Mouse (Mus musculus) 3T3-L1 (cell line): ENCODE measurements around the gene Gtf2a1l.

Source experiments
- DNase-seq: peaks from one replicate; pipeline ENCODE4 v3.0.0-alpha.2; 2015; ENCODE audit warnings: low read depth, low spot score

Gene Gtf2a1l

DNA sequence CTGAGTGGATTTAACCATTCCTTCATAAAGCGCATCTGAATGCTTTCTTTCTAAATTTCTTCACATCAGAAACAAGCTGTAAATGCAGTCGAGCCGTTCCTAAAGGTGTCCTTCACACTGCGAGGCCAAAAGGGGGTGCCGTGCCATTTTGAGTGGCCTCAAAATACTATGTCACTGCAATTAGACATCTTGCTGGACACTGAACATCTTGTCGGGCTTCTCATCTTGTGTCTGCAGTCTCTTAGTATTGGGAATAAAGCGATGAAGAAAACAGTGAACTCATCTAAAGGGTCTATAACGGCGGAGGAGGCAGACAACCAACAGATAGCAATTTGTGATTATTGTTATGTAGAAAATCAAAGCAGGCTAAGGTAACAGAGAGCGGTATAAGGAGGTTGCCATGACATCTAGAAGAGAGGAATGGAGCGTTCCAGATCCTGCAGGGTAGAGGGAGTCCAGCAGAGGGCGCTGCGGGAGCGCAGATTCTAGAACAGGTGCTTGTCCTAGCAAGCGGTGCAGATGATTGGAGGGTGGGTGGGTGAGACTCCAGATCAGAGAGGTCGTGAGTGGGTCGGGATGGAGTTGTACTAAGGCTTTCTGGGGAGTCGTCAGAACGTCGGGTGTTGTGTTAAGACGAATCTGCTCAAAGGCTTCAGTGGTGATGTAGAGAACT lies 15.6 kb upstream of the Gtf2a1l start:
- peak; percentile 70 for DNase-seq

DNA sequence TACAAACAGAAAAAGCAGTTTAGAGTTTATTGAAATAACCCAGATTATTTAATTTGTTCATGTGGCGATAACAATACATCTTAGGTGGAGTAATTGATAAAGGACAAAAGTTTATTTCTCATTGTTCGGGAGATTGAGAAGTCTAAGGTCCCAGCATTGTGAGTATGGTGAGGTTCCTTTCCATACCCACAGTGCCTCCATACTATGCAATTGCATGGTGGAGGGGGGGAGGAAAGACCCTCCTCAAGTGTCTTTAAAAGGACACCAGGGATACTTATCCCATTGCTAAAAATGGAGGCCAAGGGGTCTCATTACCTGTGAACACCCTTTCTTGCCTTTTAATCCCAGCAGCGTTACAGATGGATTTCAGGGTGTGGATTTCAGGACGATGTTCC lies 15.1 kb upstream of the Gtf2a1l start:
- no peak for DNase-seq

DNA sequence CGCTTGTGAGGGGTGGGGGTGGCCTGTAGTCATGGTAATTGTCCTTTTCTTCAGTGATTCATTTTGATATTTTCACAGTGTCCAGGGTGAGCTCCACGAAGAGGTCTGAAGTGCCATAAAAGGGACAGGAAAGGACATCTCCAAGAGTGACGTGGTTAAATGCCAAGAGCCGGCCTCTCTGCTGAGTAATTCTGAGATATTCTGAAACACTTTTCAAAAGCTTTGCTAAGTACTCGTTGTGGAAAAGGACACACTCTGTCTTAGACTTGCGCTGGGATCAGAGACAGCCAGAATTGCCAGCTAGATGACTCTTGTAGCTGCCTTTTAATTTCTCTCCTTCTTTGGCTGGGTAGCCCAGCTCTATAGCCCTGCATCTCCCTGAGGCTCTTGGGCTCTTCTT lies 9.9 kb upstream of the Gtf2a1l start:
- no peak for DNase-seq

DNA sequence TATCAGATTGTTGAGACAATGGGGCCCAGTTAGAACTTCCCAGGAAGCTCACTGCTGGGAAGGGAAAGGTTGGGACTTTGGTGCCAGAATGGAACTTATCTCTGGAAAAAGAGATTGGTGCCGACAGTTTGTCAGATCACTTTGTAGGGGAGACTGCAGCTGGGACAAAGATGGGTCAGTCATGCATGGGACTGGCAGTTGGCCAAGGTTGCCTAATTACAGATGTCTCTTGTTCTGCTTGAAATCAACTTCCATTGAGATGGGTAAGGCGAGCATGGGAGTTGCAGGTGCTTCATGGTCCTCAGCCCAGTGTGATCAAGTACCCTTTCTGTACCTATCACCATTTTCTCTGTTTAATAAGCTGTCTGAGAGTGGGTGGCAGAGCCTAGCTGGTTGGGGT lies 2.4 kb upstream of the Gtf2a1l start:
- DNase-seq, result no peak

DNA sequence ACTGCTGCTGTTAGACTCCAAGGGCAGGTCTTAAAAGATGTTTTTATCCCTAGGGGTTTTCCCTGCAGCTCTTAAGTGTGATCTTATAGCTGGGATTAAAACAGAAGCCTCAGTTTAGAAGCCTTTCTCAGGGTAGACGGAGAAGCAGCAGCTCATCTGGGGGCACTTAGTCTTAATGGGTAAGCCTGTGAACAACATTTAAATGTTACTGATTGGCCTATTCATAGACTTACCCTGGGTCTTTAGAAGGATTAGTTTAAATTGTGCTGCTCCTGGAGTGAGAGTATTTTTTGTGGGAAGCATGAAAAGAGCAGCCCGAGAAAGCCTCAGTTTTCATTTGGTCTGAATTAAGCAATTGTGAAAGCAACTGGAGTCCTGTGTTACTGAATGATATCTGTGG lies 1.5 kb downstream of the Gtf2a1l start:
- DNase-seq, result no peak

GRCm38 (mm10) chr17:88670800-88671199 lies 2.3 kb downstream of the Gtf2a1l start:
- no peak for DNase-seq

DNA sequence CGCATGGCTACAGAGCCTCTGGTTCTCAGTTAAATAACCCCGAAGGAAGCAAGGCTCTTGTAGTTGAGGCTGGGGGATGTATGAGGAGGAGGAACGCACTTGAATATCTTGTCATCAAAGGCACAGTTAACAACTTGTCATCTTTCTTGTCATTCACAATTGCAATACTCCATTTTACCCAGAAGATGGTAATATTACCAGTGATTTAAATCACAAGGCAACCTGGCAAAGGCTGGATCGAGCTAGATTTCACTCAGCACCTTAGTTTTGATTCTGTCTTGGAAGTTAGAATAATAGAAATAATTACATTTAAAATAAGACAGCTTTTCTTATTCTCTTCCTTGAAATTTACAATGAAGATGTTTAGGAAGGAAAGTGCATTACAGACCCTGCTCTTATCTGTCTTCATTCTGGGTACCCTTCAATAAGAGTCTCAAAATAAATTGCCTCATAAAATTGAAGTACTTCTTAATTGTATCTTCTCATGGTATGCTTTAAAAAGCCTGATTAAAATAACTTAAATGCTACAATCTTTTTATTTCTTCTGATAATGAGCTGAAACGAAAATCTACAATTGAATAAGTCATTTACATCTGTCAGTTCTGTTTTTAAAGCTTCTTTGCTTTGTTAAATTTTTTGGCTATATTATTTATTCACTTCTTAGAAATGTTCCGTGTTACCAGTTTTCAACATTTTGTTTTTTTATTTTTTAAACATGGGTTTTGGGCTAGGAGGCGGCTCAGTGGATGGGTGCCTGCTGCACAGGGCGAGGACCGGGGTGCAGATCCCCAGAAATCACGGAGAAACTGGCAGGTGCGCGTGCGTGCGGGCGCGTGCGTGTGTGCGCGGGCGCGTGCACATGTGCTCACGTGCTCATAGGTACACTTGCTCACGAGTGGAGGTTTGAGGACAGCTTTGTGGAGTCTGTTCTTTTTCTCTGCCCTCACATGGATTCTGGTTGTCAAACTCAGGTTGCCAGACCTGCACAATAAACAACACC lies 7.2 kb downstream of the Gtf2a1l start:
- no peak for DNase-seq

DNA sequence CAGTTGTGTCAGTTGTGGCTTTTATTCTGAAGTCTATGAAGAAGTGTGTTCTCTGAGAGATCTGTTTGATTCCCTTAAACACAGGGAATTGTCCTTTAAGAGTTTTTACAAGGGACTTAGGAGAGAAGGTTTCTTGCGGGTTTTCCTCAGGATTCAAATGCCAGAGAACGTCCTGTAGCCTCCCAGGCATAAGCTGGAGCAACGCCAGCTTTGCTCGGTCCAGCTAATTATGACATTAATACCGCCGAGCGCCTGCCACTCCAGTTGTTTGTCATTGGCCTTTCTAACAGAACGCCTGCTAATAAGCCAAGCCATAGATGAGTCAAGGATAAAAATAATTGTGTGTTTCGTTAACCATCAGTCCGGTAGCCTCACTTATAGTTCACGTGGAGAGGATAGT lies 19.8 kb downstream of the Gtf2a1l start:
- no peak for DNase-seq

GRCm38 (mm10) chr17:88696656-88697333 lies 28.3 kb downstream of the Gtf2a1l start:
- no peak for DNase-seq

GRCm38 (mm10) chr17:88700901-88701300 lies 32.4 kb downstream of the Gtf2a1l start:
- DNase-seq, result no peak

DNA sequence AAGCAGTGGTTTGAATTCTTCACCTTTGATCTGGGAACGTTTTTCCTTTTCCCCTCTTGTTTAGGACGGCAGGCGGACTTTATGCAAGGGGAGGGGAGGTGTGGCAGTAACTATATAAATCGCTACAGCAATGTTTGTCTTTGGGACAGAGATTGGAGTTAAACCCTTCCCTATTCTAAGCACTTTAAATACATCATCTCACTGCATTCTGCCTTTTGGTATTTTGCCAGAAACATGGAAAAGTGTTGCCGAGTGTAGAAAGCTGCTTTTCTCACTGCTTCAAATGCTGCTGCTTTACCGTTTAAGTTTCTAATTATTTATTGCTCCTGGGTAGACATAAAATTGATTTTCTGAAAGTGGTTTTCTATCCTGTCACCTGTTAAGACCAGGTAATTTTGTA lies 33.9 kb downstream of the Gtf2a1l start:
- DNase-seq, result no peak

- no peak for DNase-seq
Measured at GRCm38 (mm10) chr17:88703112-88703511, 34.7 kb downstream of the Gtf2a1l start.

GRCm38 (mm10) chr17:88706231-88706649 lies 37.8 kb downstream of the Gtf2a1l start:
- no peak for DNase-seq

DNA sequence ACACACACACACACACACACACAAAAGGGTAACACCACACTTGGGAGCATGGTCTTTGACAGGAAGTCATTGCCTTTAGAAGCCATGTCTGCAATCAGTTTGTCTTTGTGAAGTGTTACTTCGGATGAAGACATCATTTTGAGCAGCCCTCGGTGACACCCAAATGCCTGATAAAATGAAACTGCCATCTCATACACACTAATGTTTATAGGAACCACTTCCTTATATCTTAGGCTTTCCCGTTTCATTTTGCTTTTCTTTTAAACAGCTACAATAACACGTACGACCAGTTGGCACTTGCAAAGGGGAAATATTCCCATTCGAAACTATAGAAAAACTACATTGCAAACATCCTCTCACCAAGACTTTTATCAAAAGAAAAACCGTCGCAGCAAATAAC lies 81.2 kb downstream of the Gtf2a1l start:
- no peak for DNase-seq

DNA sequence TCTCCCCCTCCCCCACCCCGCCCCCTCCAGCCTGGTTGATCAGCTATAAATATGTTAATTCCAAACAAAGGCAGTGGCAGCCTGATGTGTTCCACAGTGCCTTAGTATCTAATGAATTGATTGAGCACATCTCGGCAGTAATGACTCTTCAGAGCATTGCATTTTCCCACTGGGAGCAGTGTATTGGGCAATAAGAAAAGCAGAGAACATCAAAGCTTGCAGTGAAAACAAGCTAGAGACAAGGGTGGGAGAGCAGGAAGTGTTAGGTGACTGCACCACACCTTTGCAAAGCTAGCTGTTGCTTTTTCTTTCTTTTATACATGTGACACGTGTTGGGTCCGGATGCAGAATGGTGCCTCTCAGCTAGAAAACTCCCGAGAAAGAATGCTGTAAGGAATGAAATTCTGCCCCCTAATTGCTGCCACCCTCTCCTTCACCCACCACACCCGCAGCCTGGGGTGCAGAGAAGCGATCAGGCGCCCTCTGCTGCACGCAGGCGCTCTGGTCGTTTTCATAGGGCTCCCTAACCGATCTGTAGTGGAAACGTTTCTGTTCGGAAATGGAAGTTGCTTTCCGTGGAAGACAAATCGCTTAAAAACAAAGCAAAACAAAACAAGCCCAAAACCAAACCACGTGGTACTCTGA lies 84.5 kb downstream of the Gtf2a1l start:
- DNase-seq, result no peak

GRCm38 (mm10) chr17:88753472-88753857 lies 85.0 kb downstream of the Gtf2a1l start:
- DNase-seq, result no peak

- DNase-seq, result no peak
Measured at GRCm38 (mm10) chr17:88755776-88756175, 87.3 kb downstream of the Gtf2a1l start.

DNA sequence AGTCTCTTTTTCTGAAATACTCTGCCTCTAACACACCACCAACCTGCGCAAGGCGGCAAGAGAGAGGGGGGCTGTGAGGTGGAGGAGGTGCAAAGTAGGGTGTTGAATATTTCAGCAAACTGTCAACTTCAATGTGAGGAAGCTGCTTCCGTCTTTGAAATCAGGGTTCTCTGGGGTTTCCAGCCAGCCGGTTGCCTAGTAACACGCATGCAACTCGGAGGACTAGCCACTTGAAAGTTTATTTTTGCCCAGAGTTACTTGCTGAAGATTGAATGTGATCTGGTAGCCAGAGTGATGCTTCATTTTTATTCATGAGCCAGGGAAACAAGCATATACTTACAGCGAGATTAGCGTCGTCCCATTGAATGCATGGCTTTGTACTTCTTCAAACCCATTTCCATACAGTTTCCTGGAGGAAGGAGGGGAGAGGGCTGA lies 89.6 kb downstream of the Gtf2a1l start:
- no peak for DNase-seq

DNA sequence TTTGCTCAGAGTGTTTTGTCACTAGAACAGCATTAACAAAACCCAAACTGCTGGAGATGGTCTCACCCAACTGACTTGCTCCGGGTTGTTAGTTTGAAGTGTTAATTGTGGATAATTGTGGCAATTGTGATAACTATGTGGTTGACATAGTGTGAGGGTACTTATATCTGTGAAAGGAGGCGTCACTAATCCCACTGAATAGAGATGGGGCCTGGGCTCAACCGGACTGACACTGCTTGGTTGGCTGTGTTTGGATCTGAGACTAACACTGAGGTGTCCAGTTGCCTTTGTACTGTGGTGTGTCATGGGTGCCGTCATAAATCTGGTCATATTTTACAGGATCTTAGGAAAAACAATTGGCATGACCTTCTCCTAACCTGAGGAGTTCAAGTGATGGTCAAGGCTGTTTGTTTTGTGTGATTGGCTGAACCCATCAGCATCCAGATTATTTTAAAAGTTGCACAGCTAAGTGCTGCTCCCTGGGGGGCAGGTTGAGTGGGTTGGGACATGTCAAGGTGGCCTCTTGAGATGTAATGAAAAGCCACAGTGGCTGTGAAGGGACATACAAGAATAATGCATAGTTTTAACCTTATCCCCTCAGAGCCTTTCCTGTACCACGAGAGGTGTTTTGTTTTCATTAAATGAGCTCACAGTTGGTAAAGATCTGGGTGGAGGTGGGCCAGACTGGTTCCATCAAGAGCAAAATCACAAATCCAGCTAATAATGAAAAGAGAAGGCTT lies 95.1 kb downstream of the Gtf2a1l start:
- DNase-seq, result no peak

DNA sequence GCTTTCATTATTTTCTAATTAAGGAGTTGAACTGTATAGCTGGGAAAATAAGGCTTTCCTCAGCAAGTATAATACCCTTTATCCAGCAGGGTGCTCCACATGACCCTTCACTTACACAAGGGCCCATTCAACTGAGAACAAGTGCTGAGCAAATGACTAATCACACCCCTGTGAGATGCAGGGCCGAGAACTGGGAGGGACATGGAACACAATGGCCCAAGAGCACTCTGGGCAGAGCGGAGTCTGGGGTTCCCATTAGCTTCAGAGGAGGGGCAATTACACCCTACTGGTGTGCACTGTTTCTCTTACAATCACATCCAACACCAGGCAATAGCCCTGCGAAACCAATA lies 95.7 kb downstream of the Gtf2a1l start:
- no peak for DNase-seq
